Mouse (Mus musculus): ENCODE data around the gene Trnp1.
"Not testable (repeated sequence)": the region's sequence is repeated elsewhere in the genome, so short reads cannot be mapped to it uniquely, and the experiment has no call there.

The Trnp1 gene

GRCm38 (mm10) chr4:133498160-133498724 is at the start of gene Trnp1:
Trnp1 (minus strand) TSS chr4:133498550.
- no peak for DNase-seq (ENCODE audit: extremely low read depth, low read depth)

GRCm38 (mm10) chr4:133545272-133546231 is 47.2 kb upstream of the Trnp1 start, which contains the start of gene Nudc:
Nudc (minus strand) TSS chr4:133545996.
- DNase-seq (ENCODE audit: extremely low read depth, low read depth) = peak; percentile 90

- DNase-seq (ENCODE audit: extremely low read depth, low read depth) = no peak
Observed at GRCm38 (mm10) chr4:133536652-133537051, 38.3 kb upstream of the Trnp1 start.

GRCm38 (mm10) chr4:133536081-133536480 is 37.7 kb upstream of the Trnp1 start:
- no peak for DNase-seq (ENCODE audit: extremely low read depth, low read depth)

GRCm38 (mm10) chr4:133532777-133533176 is 34.4 kb upstream of the Trnp1 start:
- DNase-seq (ENCODE audit: extremely low read depth, low read depth) = no peak

- no peak for DNase-seq (ENCODE audit: extremely low read depth, low read depth)
Observed at GRCm38 (mm10) chr4:133527788-133528187, 29.4 kb upstream of the Trnp1 start.

- DNase-seq (ENCODE audit: extremely low read depth, low read depth) = no peak
Observed at GRCm38 (mm10) chr4:133521502-133521901, 23.2 kb upstream of the Trnp1 start.

GRCm38 (mm10) chr4:133519369-133519665 is 21.0 kb upstream of the Trnp1 start:
- DNase-seq (ENCODE audit: extremely low read depth, low read depth) = no peak

- DNase-seq (ENCODE audit: extremely low read depth, low read depth) = no peak
Observed at GRCm38 (mm10) chr4:133518601-133519368, 20.4 kb upstream of the Trnp1 start, which contains the start of gene Kdf1. Kdf1 (plus strand) TSS chr4:133518963.

- peak; percentile 39 for DNase-seq (ENCODE audit: extremely low read depth, low read depth)
Observed at GRCm38 (mm10) chr4:133512972-133513371, 14.6 kb upstream of the Trnp1 start.

- not testable (repeated sequence) for DNase-seq (ENCODE audit: extremely low read depth, low read depth)
Observed at GRCm38 (mm10) chr4:133512511-133512910, 14.2 kb upstream of the Trnp1 start.

GRCm38 (mm10) chr4:133511050-133511449 is 12.7 kb upstream of the Trnp1 start:
- no peak for DNase-seq (ENCODE audit: extremely low read depth, low read depth)

- no peak for DNase-seq (ENCODE audit: extremely low read depth, low read depth)
Observed at GRCm38 (mm10) chr4:133508990-133509389, 10.6 kb upstream of the Trnp1 start.

GRCm38 (mm10) chr4:133506573-133506972 is 8.2 kb upstream of the Trnp1 start:
- DNase-seq (ENCODE audit: extremely low read depth, low read depth) = no peak

- DNase-seq (ENCODE audit: extremely low read depth, low read depth) = no peak
Observed at GRCm38 (mm10) chr4:133504755-133505485, 6.6 kb upstream of the Trnp1 start.

GRCm38 (mm10) chr4:133504300-133504699 is 6.0 kb upstream of the Trnp1 start:
- no peak for DNase-seq (ENCODE audit: extremely low read depth, low read depth)

GRCm38 (mm10) chr4:133501514-133501913 is 3.2 kb upstream of the Trnp1 start:
- DNase-seq (ENCODE audit: extremely low read depth, low read depth) = no peak

GRCm38 (mm10) chr4:133497461-133498159 is 740 bp downstream of the Trnp1 start:
- DNase-seq (ENCODE audit: extremely low read depth, low read depth) = no peak

GRCm38 (mm10) chr4:133496738-133497445 is 1.5 kb downstream of the Trnp1 start:
- no peak for DNase-seq (ENCODE audit: extremely low read depth, low read depth)

GRCm38 (mm10) chr4:133495711-133496110 is 2.6 kb downstream of the Trnp1 start:
- no peak for DNase-seq (ENCODE audit: extremely low read depth, low read depth)
